Mouse (Mus musculus): ENCODE measurements around the gene Pacsin3.

The Pacsin3 gene

DNA sequence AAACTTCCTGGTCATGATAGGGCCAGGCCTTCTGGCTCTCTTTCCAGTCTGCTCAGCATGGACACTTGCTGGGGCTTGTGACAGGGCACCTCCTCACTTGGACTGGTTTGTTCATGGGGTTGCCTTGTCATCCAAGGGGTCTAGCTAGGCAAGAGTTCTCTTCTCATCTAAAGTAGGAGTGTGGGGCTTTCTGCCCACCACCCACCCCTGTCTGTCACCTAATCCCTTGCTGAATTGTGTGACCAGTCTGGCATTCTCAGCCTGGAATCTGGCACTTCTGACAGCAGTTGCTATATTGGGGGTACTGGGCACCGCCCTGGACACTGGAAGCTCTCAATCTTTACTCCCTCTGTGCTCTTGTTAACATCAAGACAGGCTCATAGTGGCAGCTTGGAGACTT, 3.7 kb downstream of the Pacsin3 start:
- DNase-seq (ENCODE audit: low spot score in 2 of 2): no peak

GRCm38 (mm10) chr2:91263692-91264660, 8.2 kb downstream of the Pacsin3 start:
- no peak for DNase-seq (ENCODE audit: low spot score in 2 of 2)

GRCm38 (mm10) chr2:91264711-91265681, 9.2 kb downstream of the Pacsin3 start, which contains the start of gene Arfgap2:
Gene Arfgap2 (plus strand): TSS chr2:91264974.
- peak; percentile 98 to 99 for DNase-seq (ENCODE audit: low spot score in 2 of 2)

DNA sequence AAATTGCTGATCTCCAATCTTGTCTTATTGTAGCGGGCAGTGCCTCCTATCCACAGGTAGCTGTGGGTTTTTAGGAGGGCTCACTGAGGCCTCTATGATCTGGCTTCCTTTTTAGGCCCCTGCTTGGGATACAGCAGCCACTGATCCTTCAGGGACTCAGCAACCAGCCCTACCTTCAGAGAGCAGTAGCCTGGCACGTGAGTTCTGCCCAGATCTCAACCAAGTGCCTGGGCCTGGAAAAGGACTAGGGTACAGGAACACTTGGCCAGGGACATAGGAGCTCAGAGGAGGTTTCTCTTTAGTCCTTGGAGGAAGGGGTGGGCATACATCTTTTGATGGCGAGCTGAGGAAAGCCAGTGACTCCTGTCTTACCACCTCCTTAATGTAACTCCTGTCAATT, 12.3 kb downstream of the Pacsin3 start:
- DNase-seq (ENCODE audit: low spot score in 2 of 2): no peak

- no peak for DNase-seq (ENCODE audit: low spot score in 2 of 2)
These were observed 13.0 kb downstream of the Pacsin3 start for GRCm38 (mm10) chr2:91268706-91269105.

DNA sequence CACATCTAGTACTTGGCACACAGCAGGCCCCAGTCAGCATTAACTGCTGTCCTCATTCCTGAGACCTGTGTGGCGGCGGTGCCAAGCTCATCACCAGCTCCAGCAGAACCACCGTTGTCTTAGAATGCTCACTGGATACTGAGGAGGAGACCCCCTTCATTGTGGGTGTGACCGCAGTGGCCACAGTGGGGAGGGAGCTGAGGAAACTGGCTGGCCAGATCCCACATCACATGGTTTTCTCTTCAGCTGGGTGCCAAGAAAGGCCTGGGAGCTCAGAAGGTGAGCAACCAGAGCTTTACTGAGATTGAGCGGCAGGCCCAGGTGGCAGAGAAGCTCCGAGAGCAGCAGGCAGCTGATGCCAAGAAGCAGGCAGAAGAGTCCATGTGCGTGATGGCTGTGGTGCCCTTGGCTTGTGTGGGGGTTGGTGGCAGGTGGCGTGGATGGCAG, 14.0 kb downstream of the Pacsin3 start:
- no peak for DNase-seq (ENCODE audit: low spot score in 2 of 2)

DNA sequence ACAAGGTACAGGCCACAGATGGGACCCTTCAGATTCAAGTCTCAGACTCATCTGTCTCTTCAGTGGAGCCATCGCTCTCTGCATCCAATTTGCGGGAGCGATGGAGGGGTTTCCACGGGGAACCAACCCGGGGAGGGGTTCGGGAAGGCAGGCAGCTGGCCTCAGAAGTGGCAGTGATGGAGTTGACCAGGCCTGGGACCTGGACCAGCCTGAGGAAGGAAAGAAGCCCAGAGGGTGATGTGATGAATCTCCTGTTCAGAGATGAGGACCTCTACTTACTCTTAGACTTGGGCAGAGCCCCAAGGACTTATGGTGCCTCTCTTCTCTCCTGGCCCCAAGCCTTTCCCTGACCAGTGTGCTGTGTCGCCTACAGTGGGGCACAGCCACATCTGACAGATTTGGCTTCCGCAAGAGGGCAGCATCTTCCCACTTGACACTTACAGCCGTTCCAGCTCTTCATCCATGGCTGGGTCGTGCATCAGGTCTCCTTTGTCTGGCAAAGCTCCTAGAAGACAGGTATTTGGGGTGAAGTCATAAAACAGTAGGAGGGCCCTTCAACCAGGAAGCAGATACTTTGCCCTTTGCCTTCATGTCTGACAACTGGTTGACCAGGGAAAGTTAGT, 23.1 kb downstream of the Pacsin3 start:
- DNase-seq (ENCODE audit: low spot score in 2 of 2): peak in 1 of 2 experiments; percentile 67

DNA sequence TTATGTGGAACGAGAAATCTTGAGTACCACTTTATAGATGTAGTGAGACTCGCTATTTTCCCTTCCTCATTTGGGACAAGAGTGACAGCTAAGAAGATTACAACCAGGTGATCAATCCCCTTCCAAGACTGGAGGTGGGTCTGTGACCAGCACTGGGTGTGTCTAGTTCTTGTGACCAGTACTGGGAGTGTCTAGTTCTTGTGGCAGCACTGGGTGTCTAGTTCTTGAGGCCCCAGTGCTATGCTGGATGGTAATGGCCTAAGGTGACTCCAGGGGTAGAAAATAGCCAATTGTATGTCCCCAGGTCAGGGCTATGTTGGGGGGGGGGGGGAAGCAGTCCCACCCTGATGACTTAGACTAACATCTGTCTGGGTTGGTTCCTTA, 23.6 kb downstream of the Pacsin3 start:
- no peak for DNase-seq (ENCODE audit: low spot score in 2 of 2)

DNA sequence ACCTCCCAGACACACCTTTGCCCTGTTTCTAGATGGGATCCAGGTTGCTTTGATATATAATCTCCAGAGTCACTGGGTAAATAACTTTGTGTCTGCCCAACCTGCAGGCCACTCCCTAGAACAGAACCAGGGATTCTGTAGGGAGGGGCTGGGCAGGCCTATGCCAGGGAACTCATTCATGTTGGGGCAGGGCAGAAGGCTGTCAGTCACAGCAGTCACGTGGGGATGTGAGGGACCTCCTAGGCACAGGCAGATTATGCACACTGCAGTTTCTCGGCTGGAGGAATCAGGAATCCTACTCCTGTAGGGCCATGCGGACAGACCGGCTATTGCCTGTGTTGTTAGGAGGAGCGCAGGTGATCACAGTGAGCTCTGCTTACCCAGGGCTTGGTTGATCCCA, 25.6 kb downstream of the Pacsin3 start:
- no peak for DNase-seq (ENCODE audit: low spot score in 2 of 2)

DNA sequence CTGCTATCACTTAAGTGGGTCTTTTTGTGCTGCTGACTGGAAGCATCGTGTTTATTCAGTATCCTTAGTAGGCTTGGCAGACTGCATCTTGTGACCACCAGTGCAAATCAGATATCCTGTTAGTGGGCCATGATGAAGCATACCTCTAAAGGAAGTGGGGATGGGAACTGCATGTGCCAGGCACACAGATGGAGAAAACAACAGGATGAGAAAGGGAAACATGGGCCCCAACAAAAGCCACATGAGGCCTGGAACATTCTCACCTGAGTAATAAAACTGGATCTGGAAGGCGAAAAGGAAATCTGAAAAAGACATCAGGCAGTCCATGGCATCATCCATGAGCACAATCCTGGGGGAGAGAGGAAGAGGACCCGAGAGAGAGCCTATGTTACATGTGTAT, 28.2 kb downstream of the Pacsin3 start:
- no peak for DNase-seq (ENCODE audit: low spot score in 2 of 2)

DNA sequence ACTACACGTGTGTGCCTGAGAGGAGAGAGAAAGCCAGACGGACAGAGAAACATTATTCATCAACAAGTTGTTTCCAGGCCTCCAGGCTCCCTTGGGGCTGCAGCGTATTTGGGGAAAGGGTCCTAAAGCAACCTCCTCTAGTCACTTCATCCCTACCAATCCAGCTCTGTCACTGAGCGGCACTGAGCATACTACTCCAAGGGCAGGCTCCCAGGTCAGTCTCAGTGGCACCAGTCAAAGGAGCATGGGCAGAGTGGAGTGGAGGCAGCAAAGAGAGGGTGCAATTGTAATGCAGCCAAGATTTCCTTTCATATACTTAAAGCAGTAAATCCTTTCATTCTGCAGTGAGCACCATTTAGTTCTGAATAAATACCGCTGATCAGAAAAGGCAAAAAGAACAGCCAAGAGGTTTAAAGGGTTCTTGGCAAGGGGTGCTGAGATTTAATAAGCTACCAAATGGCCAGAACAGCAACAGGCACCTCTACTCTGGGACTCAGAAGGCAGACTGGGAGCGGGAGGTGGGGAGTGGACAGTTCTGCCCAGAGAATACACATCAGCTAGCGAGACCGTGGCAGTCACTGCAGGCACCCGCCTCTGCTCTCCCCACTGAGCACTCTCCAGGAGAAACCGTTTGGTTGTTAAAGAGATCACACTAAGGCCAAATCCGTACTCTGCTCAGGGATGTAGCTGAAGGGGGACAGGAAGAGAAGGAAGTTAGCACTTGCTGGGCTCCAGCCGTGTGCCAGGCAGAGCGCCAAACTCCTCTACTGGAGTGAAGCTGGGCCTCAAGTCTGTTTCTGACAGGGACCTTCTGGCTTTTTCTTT, 28.8 kb downstream of the Pacsin3 start:
- DNase-seq (ENCODE audit: low spot score in 2 of 2): peak; percentile 50 to 54

GRCm38 (mm10) chr2:91285885-91286505, 30.2 kb downstream of the Pacsin3 start:
- DNase-seq (ENCODE audit: low spot score in 2 of 2): peak; percentile 79 to 89

- DNase-seq (ENCODE audit: low spot score in 2 of 2): no peak
These were observed 31.8 kb downstream of the Pacsin3 start for GRCm38 (mm10) chr2:91287563-91287962.

DNA sequence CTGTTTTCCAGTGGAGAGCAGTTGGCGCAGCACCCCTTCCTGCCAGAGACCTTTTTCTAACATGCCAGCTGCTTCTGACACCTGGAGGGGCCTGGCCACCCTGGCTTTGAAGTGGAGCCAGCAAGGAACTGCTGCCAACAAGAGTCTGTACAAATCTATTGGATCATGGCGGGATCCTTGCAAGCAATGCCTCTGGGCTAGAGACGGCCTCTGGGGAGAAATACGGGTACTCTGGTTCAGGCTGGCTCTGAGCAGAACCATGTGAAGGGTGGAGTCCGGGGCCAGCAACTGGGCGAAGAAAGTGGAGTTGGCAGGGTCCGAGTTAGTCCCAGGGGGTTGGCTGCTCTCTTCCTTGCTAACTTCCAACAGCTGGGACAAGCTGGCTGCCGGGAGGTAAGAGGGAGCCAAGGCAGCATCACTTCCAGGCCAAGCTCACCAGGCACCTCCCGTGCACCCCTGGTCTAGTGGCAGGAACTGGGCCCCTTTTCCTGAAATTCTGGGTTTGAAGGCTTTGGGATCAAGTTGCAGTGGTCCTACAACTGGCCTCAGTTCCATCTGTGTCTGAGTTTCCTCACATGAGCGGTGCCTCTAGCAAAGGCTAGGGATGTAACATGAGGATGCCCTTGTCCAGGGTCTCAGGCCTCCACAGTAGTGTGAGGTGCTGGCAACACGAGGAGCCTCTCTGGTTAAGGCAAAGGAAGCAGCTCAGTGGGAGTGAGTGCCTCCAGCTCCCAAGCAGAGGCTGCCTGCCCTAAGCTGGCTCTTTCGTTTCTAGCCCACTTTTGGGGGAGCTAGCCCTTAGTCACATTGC, 35.6 kb downstream of the Pacsin3 start:
- DNase-seq (ENCODE audit: low spot score in 2 of 2): no peak

DNA sequence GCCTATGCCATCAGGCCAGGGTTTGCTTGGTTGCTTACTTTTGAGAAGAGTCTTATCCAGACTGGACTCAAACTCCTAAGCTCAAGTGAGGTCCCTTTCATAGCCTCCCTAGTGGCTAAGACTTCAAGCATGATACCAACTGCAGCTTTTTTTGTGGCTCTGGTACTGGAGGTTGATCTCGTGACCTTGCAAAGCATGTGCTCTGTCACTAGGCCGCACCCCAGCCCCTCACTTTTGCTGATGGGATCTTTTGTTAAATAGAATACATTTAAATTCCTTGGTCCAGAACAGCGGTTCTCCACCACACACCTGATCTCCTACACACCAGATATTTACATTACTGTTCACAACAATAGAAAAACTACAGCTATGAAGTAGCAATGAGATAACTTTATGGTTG, 38.5 kb downstream of the Pacsin3 start:
- DNase-seq (ENCODE audit: low spot score in 2 of 2): no peak

DNA sequence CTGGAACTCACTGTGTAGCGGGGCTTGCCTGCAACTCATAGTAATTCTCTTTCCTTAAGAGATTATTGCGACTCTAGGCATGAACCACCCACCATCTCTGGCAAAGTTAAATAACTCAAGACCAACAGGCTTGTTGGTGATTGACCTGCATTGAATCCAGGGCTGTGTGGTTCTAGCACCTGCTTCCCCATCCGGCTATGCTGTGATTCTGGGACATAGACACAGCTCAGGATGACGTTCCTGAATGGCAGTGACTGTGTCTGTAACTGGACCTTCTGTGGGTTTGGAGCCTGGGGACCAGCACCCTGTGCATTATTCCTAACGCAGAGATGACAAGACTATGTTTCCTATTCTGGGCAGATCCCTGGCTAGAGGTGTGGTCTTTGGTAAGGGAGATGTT, 40.1 kb downstream of the Pacsin3 start:
- no peak for DNase-seq (ENCODE audit: low spot score in 2 of 2)

DNA sequence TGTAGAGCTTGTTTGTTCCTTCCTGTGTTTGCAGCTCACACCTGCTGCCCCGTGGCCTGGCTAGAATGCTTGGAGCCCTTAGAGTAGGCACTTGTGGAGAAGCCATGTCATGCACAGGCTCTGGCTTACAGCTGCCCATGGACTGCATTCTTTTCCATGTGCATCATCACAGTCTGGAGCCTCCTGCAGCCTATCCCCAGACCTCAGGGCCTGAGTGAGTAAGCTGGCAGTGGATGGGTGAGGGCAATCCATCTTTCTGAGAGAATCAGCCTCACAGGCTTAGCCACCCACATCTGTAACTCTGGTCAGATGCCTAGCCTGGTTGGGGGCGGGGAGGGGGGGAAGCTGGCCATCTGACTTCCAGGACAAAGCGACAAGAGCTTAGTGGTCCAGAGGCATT, 43.4 kb downstream of the Pacsin3 start:
- DNase-seq (ENCODE audit: low spot score in 2 of 2): no peak

- DNase-seq (ENCODE audit: low spot score in 2 of 2): no peak
These were observed 45.0 kb downstream of the Pacsin3 start for GRCm38 (mm10) chr2:91300784-91301183.

DNA sequence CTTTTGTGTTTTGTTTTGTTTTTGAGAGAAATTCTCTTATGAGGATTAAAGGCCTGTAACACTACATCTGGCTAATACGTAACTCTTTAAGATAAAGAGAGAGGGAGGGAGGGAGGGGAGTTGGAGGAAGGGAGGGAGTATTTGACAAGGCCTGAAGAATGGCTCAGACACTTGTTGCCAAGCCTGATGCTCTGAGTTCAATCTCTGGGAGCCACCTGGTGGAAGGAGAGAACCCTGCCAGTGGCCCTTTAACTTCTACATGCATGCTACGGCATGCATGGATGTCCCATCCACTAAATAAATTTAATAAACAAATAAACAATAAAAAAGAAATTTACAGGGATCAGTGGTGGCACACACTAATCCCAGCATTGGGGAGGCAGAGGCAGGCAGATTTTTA, 46.1 kb downstream of the Pacsin3 start:
- DNase-seq (ENCODE audit: low spot score in 2 of 2): no peak

GRCm38 (mm10) chr2:91302845-91303244, 47.1 kb downstream of the Pacsin3 start:
- peak; percentile 49 for DNase-seq (ENCODE audit: low spot score in 2 of 2)
